Mouse (Mus musculus) urinary bladder, postnatal 4 days (tissue): ENCODE results near the gene Acer1.
A peak's percentile ranks its signal among the peaks of the same experiment; 100 is the strongest.

ENCODE experiments used
- DNase-seq, 2 experiments: peaks; one replicate each; pipeline ENCODE4 v3.0.0; 2021 to 2022; ENCODE audit warnings: low spot score in 2 of 2

The Acer1 gene

DNA sequence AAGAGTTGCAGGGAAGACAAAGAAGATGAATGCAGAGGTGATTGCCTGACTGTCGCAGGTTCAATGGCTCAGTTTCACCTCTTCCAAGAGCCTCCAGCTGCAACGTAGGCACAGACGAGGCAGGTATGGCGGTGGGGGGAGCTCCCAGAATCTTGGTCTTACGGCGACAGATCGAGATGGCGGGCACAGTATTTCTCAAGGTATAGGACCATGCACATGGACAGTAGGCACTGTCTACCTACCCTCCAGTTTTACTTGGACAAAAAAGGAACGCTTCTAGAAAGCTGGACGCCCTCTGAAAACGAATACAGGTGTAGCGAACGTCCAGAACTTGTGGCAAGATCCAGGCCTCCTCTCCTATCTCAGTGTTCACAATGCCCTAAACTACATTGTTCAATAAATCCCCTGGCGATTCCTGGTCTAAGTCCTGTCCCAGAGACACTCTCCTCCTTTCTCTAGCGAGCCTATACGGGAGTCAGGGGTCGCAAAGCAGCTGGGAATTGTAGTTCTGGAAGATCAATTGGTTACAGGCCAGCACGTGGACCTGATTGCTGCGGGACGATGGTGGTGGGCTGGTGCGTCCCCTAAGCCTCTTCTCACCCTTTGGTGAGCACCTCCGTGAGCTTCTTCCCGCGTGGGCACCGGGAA lies 7.7 kb upstream of the Acer1 start:
- peak in 1 of 2 experiments; percentile 68 for DNase-seq

DNA sequence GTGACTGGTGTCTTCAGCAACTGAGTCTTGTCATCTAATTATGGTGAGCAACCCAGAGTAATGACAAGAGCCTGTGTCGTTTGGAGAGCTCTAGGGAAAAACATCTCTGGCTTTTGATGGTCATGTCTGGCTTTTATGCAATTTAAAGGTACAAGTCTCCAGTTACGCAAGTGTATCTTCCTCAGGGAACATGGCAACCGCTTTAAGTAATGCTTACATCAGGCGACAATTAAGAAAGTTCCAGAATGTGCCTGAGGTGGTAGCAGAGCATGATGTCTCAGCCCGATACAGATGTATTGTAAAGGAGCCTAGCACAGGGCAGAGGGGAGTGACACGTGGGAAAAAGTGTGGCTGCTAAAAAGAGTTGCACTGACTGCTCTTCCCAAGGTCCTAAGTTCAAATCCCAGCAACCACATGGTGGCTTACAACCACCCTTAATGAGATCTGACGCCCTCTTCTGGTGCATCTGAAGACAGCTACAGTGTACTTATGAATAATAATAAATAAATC lies 7.0 kb upstream of the Acer1 start:
- DNase-seq: peak in 1 of 2 experiments; percentile 16

DNA sequence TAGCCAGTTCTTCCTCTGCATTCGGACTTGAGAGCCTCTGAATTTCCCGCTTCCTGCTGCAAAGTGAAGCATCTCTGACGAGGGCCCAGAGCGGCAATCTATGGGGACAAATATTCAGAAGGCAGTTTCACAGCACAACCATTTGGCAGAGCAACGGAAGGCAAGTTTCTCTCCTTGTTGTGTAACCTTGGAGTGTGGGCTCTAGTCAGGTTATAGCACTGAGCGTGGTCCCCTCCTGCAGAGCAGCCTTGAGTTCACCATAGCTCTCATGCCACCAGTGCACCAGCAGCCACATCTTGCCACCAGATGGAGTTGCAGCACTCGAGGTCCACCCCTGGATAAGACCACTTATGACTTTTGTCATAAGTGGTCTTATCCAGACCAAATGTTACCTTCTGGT lies 6.5 kb upstream of the Acer1 start:
- DNase-seq: peak in 1 of 2 experiments; percentile 36

DNA sequence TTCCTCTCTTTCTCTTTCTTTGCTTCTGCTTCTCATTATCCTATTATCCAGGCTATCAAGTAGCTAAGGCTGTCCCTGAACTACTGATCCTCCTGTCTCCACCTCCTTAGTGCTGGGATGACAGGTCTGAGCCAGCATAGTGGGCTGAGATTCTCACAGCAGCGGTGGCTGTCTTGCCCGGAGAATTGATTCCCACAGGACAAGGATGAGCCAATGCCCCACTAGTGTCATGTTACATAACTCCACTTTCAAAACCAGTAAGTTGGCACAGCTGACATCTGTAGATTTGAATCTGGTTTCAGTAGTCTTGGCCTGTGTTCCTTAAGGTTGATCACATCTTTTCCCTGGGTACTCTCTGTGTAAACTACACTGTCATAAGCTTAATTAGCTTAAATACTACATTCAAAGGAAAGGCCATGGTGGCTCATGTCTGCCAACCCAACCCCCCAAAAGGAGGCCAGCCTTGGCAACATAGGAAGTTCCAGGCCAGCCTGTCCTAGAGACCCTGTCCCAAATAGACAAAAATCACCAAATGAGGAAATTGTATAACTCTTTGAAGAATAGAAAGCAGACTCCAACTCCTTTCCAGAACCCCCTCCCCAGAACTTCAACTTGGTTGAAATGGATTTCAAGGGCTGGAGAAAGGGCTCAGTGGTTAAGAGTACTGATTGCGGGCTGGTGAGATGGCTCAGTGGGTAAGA lies 4.3 kb upstream of the Acer1 start:
- DNase-seq: peak in 1 of 2 experiments; percentile 44

DNA sequence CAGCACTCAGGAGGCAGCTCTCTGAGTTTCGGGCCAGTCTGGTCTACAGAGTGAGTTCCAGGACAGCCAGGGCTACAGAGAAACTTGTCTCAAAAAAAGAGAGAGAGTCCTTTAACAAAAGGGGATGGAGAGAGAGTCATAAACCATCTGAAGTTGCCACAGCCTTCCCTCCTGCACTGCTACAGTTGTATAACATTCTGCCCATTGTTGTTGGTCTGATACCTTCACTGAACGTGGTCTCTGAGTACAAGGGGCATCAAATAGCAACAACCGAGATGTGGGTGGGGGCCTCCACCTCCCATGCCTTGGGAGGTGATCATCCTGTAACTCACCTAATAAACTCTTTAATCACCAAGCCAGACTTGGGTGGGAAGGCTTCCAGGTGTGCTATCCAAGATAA lies 3.7 kb upstream of the Acer1 start:
- peak in 1 of 2 experiments; percentile 36 for DNase-seq

DNA sequence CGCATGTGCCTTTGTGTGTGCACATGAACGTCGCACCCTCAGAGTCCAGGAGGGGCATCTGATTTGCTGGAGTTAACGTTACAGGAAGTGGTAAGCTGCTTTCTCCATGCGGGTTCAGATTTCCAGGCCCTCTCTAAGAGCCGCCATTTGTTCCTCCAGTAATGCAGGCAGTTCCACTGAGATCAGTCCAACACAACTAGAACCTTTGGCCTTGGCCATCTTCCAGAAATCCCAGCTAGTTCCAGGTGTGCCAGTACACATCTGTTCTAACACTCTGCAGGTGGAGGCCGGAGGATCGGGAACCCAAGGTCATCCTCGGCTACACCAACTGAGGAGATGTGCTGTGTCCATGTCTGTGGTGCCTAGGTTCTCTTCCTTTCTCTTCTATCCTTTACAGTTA lies 3.0 kb upstream of the Acer1 start:
- DNase-seq: peak in 1 of 2 experiments; percentile 56

DNA sequence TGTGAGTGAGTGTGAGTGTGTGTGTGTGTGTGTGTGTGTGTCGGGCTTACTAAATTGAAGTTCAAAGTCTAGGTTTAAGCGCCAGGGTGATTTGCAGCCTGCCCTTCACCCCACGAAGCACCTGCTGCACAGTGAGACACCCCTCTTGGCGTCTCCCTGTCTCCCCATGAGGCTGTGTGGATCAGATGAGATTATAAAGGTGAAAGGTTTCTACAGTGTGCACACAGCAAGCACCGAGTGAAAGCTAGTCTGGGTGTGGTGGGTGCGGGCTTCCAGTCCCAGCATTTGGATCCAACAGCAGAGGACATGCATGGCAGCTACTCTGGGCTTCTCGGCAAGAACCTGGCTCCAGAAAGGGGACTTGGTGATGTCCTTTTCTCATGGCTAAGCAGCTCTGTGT lies 877 bp downstream of the Acer1 start:
- DNase-seq: peak in 1 of 2 experiments; percentile 38

DNA sequence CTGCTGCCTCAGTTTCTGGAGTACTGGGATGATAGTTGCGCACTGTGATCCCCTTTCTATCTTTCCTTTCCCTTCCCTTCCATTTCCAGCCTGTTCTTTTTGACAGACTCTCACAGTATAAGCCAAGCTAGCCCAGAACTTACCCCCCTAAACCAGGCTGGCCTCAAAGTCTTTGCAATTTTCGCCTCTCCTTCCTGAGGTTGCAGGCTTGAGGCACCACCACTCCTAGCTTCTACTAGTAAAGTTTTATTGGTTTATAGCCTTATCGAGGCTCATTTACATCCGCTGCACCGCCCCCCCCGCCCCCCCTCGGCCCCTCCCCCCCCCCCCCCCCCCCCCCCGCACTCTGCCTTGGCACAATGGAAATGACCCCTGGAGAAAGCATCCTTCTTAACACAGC lies 2.4 kb downstream of the Acer1 start:
- no peak for DNase-seq

DNA sequence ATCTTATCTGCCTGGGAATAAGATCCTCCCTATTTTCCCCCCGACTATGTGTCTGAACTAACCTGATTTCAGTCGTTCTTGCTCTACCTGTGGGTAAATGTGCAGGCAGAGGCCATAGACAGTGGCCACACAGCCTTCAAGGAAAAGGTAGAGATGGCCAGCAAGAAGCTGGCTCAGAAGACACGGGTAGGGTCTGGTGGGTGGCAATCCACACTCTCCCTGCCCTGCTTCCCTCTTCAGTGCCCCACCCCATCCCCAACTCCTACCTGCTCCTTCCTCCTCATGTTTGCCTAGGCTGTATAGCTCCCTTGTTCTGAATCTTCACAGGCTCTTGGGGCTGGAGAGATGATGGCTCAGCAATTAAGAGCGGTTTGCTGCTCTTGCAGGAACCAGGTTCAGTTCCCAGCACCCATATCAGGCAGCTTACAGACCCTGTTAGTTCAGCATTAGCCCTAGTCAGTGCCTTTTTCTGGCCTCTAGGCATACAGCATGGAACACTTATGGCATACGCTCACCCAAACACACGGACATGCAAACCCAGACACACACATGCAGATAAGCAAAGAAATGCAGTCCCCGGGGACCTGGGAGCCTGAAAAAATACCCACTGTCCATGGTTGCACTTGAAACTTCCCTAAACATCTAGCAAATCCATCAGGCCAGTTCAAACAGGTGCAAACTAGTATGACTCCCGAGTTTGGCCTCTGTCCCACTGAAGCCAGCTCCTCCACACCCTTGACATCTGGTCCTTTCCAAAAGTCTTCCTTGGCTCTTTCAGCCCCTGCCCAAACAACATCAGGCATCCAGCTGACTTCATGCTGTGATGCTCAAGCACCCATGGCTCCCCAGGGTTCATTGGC lies 5.2 kb downstream of the Acer1 start:
- DNase-seq: peak in 1 of 2 experiments; percentile 52

DNA sequence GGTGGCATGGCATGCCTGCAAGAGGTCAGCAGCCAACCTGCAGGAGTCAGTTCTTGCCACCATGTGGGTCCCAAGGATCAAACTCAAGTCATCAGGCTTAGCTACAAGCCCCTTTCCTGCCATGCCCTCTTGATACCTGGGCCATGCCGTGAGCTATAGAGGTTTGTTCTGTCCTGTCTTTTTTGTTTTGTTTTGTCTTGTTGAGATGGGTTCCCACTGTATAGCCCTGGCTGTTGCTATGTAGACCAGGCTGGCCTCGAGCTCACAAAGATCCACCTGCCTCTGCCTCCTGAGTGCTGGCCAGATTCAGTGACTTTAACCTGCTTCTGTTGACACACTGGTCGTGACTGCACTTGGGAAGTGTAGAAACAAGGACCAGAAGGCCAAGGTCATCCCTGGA lies 6.5 kb downstream of the Acer1 start:
- peak in 1 of 2 experiments; percentile 26 for DNase-seq

DNA sequence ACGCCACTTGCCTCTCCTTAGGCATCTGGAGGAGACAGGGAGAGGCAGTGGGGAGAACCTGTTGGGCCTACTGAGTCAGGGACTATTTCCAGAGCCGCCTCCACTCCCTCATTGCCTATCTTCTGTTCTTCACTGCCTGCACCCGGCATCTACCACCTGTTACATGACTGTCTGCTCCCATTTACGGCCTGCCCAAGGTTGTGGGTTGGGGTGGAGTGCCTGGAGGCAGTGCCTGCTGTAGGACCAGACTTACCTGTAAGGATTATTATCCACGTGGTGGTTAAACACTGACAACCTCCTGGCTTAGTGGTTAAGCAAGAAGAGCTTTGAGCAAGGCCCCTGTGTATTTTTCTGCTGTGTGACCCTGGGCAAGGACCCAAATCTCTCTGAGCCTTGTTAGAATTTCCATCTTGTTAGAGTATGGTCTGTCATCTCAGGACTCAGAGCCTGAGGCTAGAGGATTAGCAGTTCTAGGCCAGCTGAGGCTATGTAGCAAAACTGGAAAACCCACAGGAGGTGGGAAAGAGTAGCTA lies 7.2 kb downstream of the Acer1 start:
- peak in 1 of 2 experiments; percentile 34 for DNase-seq

DNA sequence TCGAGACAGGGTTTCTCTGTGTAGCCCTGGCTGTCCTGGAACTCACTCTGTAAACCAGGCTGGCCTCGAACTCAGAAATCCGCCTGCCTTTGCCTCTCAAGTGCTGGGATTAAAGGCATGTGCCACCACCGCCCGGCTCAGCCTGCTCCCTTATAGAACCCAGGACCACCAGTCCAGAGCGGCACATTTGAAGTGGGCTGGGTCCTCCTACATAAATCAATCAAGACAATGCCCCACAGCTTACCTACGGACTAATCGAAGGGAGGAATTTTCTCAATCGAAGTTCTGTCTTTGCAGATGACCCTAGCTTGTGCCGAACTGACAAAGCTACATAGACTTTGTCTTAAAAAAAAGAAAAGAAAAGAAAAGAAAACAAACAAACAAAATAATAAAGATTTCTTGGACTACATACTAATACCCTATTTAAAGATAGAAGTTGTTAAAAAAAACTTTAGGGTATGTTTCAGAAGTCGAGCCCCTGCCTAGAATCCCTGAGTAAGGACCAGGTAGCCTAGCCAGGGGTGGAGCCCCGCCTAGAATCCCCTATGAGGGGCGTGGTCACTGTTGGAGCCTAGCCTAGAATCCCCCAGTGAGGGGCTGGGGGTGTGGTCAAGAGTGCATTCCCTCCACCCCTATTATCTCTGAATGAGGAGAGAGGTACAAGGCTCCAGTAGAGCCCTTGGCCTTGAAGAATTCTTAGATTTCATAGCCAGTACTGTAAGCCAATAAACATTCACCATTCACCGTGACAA lies 7.8 kb downstream of the Acer1 start:
- peak in 1 of 2 experiments; percentile 47 for DNase-seq

DNA sequence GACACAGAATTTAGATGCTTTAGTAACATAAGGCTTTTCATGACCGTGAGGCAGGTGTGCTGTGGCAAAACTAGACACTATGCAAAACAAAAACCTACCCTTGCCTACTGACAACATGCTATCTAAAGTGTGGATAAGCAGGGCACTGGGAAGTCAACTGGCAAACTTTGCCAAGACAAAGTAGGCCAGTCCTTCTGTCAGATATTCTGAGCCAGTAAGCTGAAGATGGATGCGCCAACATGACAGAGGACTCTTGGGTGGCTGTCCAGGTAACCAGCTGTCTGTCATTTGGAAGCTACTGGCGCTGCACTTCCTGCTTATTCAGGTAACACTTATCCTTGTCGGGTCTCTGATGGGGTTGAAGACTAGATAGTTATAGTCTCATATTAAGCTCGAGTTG lies 11.8 kb downstream of the Acer1 start:
- peak in 1 of 2 experiments; percentile 23 for DNase-seq

DNA sequence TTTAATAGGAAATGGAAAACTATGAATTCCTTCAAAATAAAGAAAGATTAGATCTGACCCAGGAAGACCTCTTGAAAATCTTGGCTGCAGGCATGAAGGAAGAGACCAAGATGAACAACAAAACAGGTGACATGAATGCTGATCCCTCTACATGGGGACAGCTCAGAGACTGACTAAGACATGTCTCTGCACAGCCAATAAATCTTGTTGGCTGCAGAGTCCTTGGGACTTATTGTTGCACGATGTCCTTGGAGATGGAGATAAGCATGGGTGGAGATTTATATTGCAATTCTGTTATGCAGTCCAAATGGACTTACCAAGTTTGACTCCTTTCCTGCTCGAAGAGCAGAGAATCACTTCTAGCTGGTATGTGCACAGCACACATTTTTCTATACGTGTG lies 12.6 kb downstream of the Acer1 start:
- peak in 1 of 2 experiments; percentile 22 for DNase-seq

DNA sequence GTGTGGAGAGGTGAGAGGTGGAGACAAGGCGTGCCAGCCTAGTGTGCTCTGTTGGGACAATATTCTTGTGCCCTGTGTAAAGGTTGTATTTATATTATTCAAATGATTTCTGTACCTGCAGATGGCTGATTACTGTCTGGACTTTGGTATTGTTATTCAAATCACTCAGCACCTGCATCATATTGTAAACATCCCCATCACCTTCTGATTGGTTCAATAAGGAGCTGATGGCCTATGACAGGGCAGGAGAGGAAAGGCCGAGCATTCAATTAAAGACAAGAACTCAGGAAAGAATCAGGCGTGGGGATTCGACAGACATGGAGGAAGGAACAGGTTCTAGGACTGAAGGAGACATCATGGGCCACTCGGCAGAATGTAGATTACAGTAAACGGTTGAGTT lies 18.3 kb downstream of the Acer1 start:
- peak in 1 of 2 experiments; percentile 16 for DNase-seq

DNA sequence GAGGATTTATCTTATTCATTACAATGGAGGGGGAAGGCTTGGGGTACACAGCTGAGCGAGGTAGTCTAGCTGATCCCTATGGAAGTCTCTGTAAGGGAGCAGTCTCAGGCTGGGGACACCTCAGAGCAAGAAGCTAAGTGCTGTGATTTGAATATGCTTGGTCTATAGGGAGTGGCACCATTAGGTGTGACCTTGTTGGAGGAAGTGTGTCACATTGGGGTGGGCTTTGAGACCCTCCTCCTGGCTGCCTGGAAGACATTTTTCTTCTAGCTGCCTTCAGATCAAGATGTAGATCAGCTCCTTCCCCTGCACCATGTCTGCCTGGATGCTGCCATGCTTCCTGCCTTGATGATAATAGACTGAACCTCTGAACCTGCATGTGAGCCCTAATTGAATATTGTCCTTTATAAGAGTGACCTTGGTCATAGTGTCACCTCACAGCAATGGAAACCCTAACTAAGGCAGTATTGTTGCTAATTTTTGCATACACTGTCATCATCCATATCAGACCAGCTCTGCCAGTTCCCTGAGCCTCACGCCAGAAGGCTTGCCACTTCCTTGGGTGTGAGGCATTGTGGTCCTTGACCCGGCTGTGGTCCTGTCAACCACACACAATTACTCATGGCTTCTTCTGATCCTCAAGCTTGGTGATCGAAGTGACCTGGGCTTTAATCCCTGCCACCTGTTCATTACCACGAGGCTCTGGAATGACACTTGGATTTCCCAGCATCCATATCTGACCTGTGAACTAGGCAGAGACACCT lies 19.1 kb downstream of the Acer1 start:
- DNase-seq: peak in 1 of 2 experiments; percentile 32

DNA sequence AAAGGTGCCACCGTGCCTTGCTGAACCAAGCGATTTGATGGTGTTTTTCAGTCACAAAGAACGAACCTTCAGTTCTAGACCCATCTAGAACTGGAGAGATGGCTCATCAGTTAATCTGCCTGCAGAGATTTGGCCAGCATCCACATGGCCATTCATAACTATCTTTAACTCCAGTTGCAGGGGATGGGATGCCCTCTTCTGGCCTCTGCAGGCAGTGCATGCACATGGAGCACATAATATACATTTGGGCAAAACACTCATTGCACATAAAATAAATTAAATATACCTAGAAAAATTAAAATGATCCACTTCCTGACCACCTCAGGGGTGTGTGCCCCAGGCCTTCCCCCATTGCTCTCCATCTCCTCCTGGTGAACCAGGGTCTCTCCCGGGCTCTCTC lies 20.0 kb downstream of the Acer1 start:
- peak in 1 of 2 experiments; percentile 42 for DNase-seq

DNA sequence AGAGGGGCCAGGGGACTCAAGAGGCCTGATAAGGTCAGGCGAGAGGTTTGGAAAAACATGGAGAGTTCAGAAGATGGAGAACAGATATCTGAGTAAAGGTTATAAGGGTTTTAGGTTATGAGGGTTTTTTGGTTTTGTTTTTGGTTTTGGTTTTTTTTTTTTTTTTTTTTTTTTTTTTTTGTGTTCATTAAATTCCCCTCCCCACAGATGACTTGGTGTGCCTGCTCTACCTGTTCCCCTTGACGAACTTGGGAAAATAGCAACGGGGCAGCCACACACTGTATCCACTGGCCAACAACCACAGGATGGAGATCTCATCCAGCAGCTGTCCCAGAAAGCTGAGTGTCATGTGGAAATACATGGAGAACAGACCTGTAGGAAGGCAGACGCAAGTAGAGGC lies 23.3 kb downstream of the Acer1 start:
- DNase-seq: no peak

DNA sequence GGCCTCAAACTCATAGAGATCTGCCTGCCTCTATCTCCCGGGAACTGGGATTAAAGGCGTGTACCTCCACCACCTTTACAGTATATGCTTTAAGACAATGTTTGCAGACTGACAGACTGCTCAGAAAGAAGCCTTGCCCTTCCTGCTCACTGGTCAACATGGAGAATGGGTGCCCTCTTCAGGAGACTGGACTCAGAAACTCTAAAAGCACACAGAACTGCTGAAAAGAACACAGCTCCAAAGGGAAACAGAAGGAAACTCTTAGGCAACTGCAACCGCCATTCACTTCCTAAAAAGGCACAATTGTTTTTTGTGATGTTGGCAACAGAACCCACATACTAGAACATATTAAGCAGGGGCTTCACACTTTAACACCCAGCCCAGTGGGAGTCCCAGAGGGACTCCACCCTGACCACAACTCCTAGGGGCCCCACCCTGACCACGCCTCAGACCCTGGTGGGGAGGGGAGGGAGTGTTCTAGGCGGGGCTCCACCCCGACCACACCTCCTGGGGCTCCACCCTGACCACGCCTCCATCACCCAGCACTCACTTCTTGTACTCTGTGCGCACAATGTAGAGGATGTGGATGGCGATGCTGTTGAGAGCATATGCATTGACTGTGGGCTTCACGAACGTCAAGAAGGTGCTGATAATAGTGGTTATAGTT lies 24.0 kb downstream of the Acer1 start:
- DNase-seq: peak in 1 of 2 experiments; percentile 54

DNA sequence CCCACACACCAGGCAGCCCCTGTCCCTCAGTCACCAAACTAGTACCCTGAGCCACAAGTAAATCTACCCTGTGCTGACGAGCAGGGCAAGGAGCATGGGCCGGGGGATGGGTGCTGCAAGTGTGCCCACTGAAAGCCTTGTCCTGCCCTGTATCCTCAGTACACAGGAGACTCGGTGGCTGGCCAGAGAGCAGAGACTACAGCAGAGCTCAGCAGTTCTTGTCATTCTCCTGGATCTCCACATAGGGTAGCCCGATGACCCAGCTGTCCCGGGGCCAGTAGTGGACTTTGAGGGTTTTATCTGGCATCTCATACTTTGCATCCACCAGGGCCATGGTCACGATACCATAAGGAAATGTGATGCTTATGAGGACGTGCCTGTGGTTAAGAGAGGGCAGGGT lies 27.1 kb downstream of the Acer1 start:
- peak in 1 of 2 experiments; percentile 51 for DNase-seq
